Mouse (Mus musculus) lung, adult 2 months (tissue): Measurements from ENCODE around the gene Sphkap. TPM values are rescaled to one million over a fixed set of nuclear protein-coding genes. Genes with fewer than 3 reads are reported as not detected.

Experiments
- DNase-seq: peaks from one replicate; pipeline ENCODE4 v3.0.0; 2022
- H3K4me1 ChIP-seq: fragments of 200-500 bp; 2 replicates; pipeline ENCODE4 v1.6.1; 2011; ENCODE audit warnings: low read length; ENCODE audit not compliant: control insufficient read depth, insufficient read depth
- H3K4me3 ChIP-seq: fragments of 200-500 bp; replicated peaks from 2 replicates; pipeline ENCODE3; 2011; ENCODE audit warnings: low read depth, mild to moderate bottlenecking, control low read depth, low read length; ENCODE audit errors: extremely low read depth
- CTCF ChIP-seq: fragments of 200-500 bp; IDR thresholded peaks from 2 replicates; pipeline ENCODE4 v1.5.1; 2011; ENCODE audit warnings: mild to moderate bottlenecking, low read length, control low read depth; ENCODE audit not compliant: insufficient read depth
- POLR2A ChIP-seq: fragments of 200-500 bp; IDR thresholded peaks from 2 replicates; pipeline ENCODE4 v1.6.1; 2011; ENCODE audit warnings: low read depth, mild to moderate bottlenecking, control low read depth, low read length, borderline replicate concordance; ENCODE audit errors: extremely low read depth
- WGBS: fragments of 180-500 bp; shearing (Covaris S2); methylation state at CpG from one replicate; pipeline ENCODE4 v1.1.7; 2018; 5-methylcytosine and 5-hydroxymethylcytosine counted together
- polyA plus RNA-seq: library from polyadenylated mRNA; depleted of rRNA; stranded (reverse); fragments of >200 nt; gene quantifications from 2 replicates; pipeline ENCODE4 v1.2.3, GENCODE M21; 2012

Gene Sphkap
- polyA plus RNA-seq, 1 experiment, result 0.77 TPM

- H3K4me3 ChIP-seq, result no peak overlapping the region
- DNase-seq, result no peak
- no peaks in the 10 kb centered on the region for H3K4me1 ChIP-seq
- TF ChIP-seq CTCF (no peak), POLR2A (no peak)
- 69% methylated on average over 4 of the region's 4 CpGs for WGBS
Measured at GRCm38 (mm10) chr1:83389419-83389818, 18.6 kb downstream of the Sphkap start.

- H3K4me1 ChIP-seq, result no peaks in the 10 kb centered on the region
- H3K4me3 ChIP-seq, result no peak overlapping the region
- DNase-seq, result no peak
- no peak for TF ChIP-seq POLR2A
- TF ChIP-seq CTCF, result no peak
- WGBS, result 49% methylated on average over 1 of the region's 1 CpGs
Measured at GRCm38 (mm10) chr1:83377404-83377803, 30.6 kb downstream of the Sphkap start.

- 79% methylated on average over 5 of the region's 5 CpGs for WGBS
- Histone ChIP-seq H3K4me1 (no peaks in the 10 kb centered on the region), H3K4me3 (no peak overlapping the region)
- no peak for DNase-seq
- TF ChIP-seq CTCF, result no peak
- no peak for TF ChIP-seq POLR2A
Measured at GRCm38 (mm10) chr1:83366456-83366855, 41.5 kb downstream of the Sphkap start.

- Histone ChIP-seq H3K4me1 (no peaks in the 10 kb centered on the region), H3K4me3 (no peak overlapping the region)
- no peak for TF ChIP-seq CTCF
- TF ChIP-seq POLR2A, result no peak
- WGBS, result 66% methylated on average over 6 of the region's 6 CpGs
- no peak for DNase-seq
Measured at GRCm38 (mm10) chr1:83362168-83362567, 45.8 kb downstream of the Sphkap start.

GRCm38 (mm10) chr1:83346453-83346852 lies 61.5 kb downstream of the Sphkap start:
- WGBS, result 63% methylated on average over 1 of the region's 1 CpGs
- Histone ChIP-seq H3K4me1 (no peaks in the 10 kb centered on the region), H3K4me3 (no peak overlapping the region)
- TF ChIP-seq CTCF (no peak), POLR2A (no peak)
- peak; percentile 5 for DNase-seq

- DNase-seq, result peak; percentile 4
- H3K4me3 ChIP-seq, result no peak overlapping the region
- TF ChIP-seq CTCF (no peak), POLR2A (no peak)
- WGBS, result 50% methylated on average over 14 of the region's 14 CpGs
- H3K4me1 ChIP-seq, result no peaks in the 10 kb centered on the region
Measured at GRCm38 (mm10) chr1:83345572-83345971, 62.4 kb downstream of the Sphkap start.

GRCm38 (mm10) chr1:83345069-83345468 lies 62.9 kb downstream of the Sphkap start:
- TF ChIP-seq POLR2A (no peak), CTCF (no peak)
- Histone ChIP-seq H3K4me1 (no peaks in the 10 kb centered on the region), H3K4me3 (no peak overlapping the region)
- no peak for DNase-seq
- 34% methylated on average over 3 of the region's 3 CpGs for WGBS

- TF ChIP-seq CTCF (no peak), POLR2A (no peak)
Measured at GRCm38 (mm10) chr1:83342726-83343250, 65.2 kb downstream of the Sphkap start.

GRCm38 (mm10) chr1:83339358-83339757 lies 68.6 kb downstream of the Sphkap start:
- H3K4me3 ChIP-seq, result no peak overlapping the region
- TF ChIP-seq POLR2A (no peak), CTCF (no peak)
- WGBS, result 79% methylated on average over 3 of the region's 3 CpGs
- H3K4me1 ChIP-seq, result no peaks in the 10 kb centered on the region
- no peak for DNase-seq

More at GRCm38 (mm10) chr1:83342726-83343250, 65.2 kb downstream of the Sphkap start:
- 82% methylated on average over 4 of the region's 4 CpGs for WGBS
- Histone ChIP-seq H3K4me1 (no peaks in the 10 kb centered on the region), H3K4me3 (no peak overlapping the region)
- no peak for DNase-seq

GRCm38 (mm10) chr1:83316917-83317316 lies 91.1 kb downstream of the Sphkap start:
- H3K4me3 ChIP-seq, result no peak overlapping the region
- 33% methylated on average over 4 of the region's 4 CpGs for WGBS
- TF ChIP-seq CTCF (no peak), POLR2A (no peak)
- no peak for DNase-seq
- H3K4me1 ChIP-seq, result no peaks in the 10 kb centered on the region
